ENCODE assay signal across 8 mouse cellular contexts in the genomic region with DNA sequence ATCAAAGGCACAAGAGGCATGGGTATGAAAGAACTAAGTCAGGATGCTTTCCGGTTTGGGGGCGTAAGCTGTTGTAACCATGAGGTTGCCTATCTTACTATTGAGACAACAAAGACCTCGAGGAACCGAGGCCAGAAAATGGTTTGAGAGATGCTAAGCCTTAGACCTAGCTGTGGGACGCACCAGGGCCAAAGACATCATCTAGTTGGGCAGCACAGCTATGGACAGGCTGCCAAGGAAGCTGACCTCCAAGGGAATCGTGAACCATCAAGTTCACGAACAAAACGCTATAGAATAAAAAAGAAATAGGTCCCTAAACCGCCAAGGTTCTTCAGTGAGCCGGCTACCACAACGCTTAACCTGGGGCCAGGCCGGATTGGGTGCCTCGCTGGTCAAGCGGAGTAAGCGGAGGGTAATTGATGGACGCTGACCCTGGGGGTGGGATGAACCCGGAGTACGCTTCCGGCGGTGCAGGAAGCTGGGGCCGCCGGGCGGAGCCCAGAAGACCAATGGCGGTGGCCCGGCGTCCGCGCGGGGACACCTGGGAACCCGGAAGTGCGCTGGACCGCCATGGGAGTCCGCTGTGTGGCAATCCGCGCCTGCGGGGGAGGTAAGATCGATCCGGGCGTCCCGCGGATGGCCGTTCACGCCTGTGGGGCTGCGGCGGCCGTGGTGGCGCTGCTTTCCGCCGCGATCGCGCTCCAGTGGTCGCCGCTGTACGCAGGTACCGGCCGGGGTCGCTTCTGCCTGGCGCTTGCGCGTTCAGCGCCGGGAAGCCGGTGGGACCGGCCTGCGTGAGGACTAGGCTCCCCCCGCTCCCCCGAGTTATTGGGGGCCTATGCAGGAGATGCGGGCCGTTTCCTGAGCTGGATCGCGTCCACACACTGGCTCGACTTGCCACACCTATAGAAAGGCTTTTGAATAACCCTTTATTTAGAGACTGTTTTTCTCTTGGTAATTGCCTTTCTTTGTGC. TPM values are rescaled to one million over a fixed set of nuclear protein-coding genes. Genes with fewer than 3 reads are reported as not detected.
DNase-seq lines count a peak whose midpoint lies in the region; ATAC-seq and TF ChIP-seq lines count a peak whose summit lies in the region.

A gene (plus strand): TSS at position 490 of the 974 bp plus-strand sequence.

- H3K9me3 ChIP-seq in embryonic facial prominence, embryonic 13.5 days, result no peaks in the 10 kb centered on the region
- no peaks in the 10 kb centered on the region for H3K9me3 ChIP-seq in limb, embryonic 15.5 days

- TF ChIP-seq EP300 in heart, adult 2 months (IDR thresholded peaks at IDR 0.05; ENCODE audit: insufficient read depth, low read depth, low read length), result 0 out of 2 replicates have a peak, but pooled peaks have one; percentile 40

- ATAC-seq in embryonic facial prominence, embryonic 13.5 days (ENCODE audit: insufficient number of reproducible peaks, insufficient read depth, low FRiP score, low TSS enrichment, low read depth), result peak; percentile 91
- ATAC-seq in limb, embryonic 15.5 days (ENCODE audit: insufficient number of reproducible peaks, low FRiP score, low TSS enrichment, low read depth), result peak; percentile 92

- intact Hi-C loops in heart, adult 2 months (cut with DNase I), result loop anchor here (5.0 kb wide), 1 partner anchor 55 kb away; a partner anchor contains a TSS

- H3K4me1 ChIP-seq in embryonic facial prominence, embryonic 13.5 days, result peaks cover 18% of the 10 kb centered on the region
- peaks cover 7% of the 10 kb centered on the region for H3K4me1 ChIP-seq in heart, adult 2 months (ENCODE audit: control insufficient read depth, insufficient read depth, low read length)
- peaks cover 15% of the 10 kb centered on the region for H3K4me1 ChIP-seq in limb, embryonic 15.5 days

- H3K27me3 ChIP-seq in embryonic facial prominence, embryonic 13.5 days, result peaks cover 8% of the 10 kb centered on the region
- no peaks in the 10 kb centered on the region for H3K27me3 ChIP-seq in heart, adult 2 months (ENCODE audit: control insufficient read depth, insufficient read depth, low read length)
- no peaks in the 10 kb centered on the region for H3K27me3 ChIP-seq in limb, embryonic 15.5 days

- TF ChIP-seq CTCF in heart, adult 2 months (IDR thresholded peaks at IDR 0.05), result peak; percentile 15; the same call in 1 of the 2 replicates

- H3K9ac ChIP-seq in embryonic facial prominence, embryonic 13.5 days, result peak within 1 kb of the TSS; percentile 82
- peak within 1 kb of the TSS; percentile 99 for H3K9ac ChIP-seq in heart, adult 2 months (ENCODE audit: low read depth, low read length)
- peak within 1 kb of the TSS; percentile 78 for H3K9ac ChIP-seq in limb, embryonic 15.5 days

- 3% methylated on average over 68 of the region's 73 CpGs for WGBS in embryonic facial prominence, embryonic 13.5 days
- 4% methylated on average over 73 of the region's 73 CpGs for WGBS in heart, adult 2 months
- 3% methylated on average over 73 of the region's 73 CpGs for WGBS in limb, embryonic 15.5 days

- peak within 1 kb of the TSS; percentile 89 for H3K4me2 ChIP-seq in embryonic facial prominence, embryonic 13.5 days
- peak within 1 kb of the TSS; percentile 70 for H3K4me2 ChIP-seq in limb, embryonic 15.5 days

- H3K79me2 ChIP-seq in heart, adult 2 months (replicated peaks; ENCODE audit: control insufficient read depth, insufficient read depth, low read length), result peaks cover 5% of the 10 kb centered on the region

- peaks cover 3% of the 10 kb centered on the region; the same call in 1 of the 2 replicates for H3K36me3 ChIP-seq in embryonic facial prominence, embryonic 13.5 days
- no peaks in the 10 kb centered on the region for H3K36me3 ChIP-seq in heart, adult 2 months (ENCODE audit: control insufficient read depth, insufficient read depth, low read length)
- H3K36me3 ChIP-seq in limb, embryonic 15.5 days, result peaks cover 3% of the 10 kb centered on the region; the same call in 1 of the 2 replicates

- DNase-seq in 3T3-L1 (ENCODE audit: low read depth, low spot score), result peak; percentile 92
- DNase-seq in adrenal gland, postnatal 36 days, result peak; percentile 95 to 97
- DNase-seq in heart, adult 2 months, result peak; percentile 93 to 95
- peak; percentile 90 to 91 for DNase-seq in kidney, adult 8-10 months
- DNase-seq in monocyte, adult 2 months (ENCODE audit: low read depth in 1 of 2, low spot score in 2 of 2), result peak; percentile 67 to 74
- DNase-seq in spleen, postnatal 36 days (ENCODE audit: low spot score in 2 of 2), result peak; percentile 89 to 90

- peak; percentile 82 for TF ChIP-seq POLR2A in heart, adult 2 months (IDR thresholded peaks at IDR 0.05; ENCODE audit: insufficient read depth, low read depth, low read length)

- H3K27ac ChIP-seq in embryonic facial prominence, embryonic 13.5 days, result peak within 1 kb of the TSS; percentile 73
- peak within 1 kb of the TSS; percentile 89 for H3K27ac ChIP-seq in heart, adult 2 months
- H3K27ac ChIP-seq in limb, embryonic 15.5 days, result peak within 1 kb of the TSS; percentile 73; the same call in 1 of the 2 replicates

- H3K4me3 ChIP-seq in embryonic facial prominence, embryonic 13.5 days, result peak within 1 kb of the TSS; percentile 84
- peak within 1 kb of the TSS; percentile 97 for H3K4me3 ChIP-seq in heart, adult 2 months
- peak within 1 kb of the TSS; percentile 92 for H3K4me3 ChIP-seq in limb, embryonic 15.5 days

RNA-seq across cellular contexts. Expression of the gene that starts here (rescaled TPM):
- total RNA-seq in adrenal gland, postnatal 36 days (2021), result 10 to 100 TPM; 71.0 to 74.4 TPM
- 121 and 134 TPM in 2 replicates for polyA plus RNA-seq in embryonic facial prominence, embryonic 13.5 days (2015; fragmentation: Nextera tagmentation; extraction: Ambion mirVana)
- total RNA-seq in heart, adult 2 months (2021), result 10 to 100 TPM; 31.2 to 32.7 TPM
- 56.9 and 64.1 TPM in 2 replicates for polyA plus RNA-seq in heart, adult 2 months (2012; rRNA removed)
- polyA plus RNA-seq in limb, embryonic 15.5 days (2015; fragmentation: Nextera tagmentation; extraction: Ambion mirVana), result 117 and 124 TPM in 2 replicates

Comparison
In these comparisons a context has a peak if more than half of its experiments do, and no peak if none do; other contexts are left out.
1. Peak in every context shown above with its lines: DNase-seq, ATAC-seq, H3K4me3 ChIP-seq and H3K27ac ChIP-seq.